Mouse (Mus musculus) left cerebral cortex, adult 6 months (tissue): ENCODE measurements around the gene Aym1. TPM values are rescaled to one million over a fixed set of nuclear protein-coding genes. Genes with fewer than 3 reads are reported as not detected.

ENCODE experiments used
- long read RNA-seq, 2 experiments: library from polyadenylated mRNA; unstranded; transcript quantifications; one replicate each; pipeline ENCODE4 v2.0.0; 2019 to 2020
- polyA plus RNA-seq: library from polyadenylated mRNA; unstranded; fragments of <200 nt; fragmentation: Nextera tagmentation; gene quantifications from 2 replicates; pipeline ENCODE4 v1.2.3, GENCODE M21; 2021

Aym1 gene
- polyA plus RNA-seq = not detected in 2 replicates
- long read RNA-seq, experiment 1 = 0 reads
- long read RNA-seq, experiment 2 = 0 reads

GRCm38 (mm10) chr5:113357186-113357585, at the start of gene Aym1:
TSS of gene Aym1 (plus strand) at chr5:113357294.

GRCm38 (mm10) chr5:113310377-113311003, 46.6 kb upstream of the Aym1 start, which contains the start of gene Sgsm1:
TSS of gene Sgsm1 (minus strand) at chr5:113310786.

Other genes with a start within 250 kb of the Aym1 start
- gene 2900026A02Rik, start 136.1 kb upstream of the Aym1 start, polyA plus RNA-seq = 6.4 and 7.8 TPM in 2 replicates
- gene Tmem211, start 130.4 kb upstream of the Aym1 start, polyA plus RNA-seq = not detected in 2 replicates
- gene Sgsm1, start 46.5 kb upstream of the Aym1 start, polyA plus RNA-seq = 17.9 and 22.0 TPM in 2 replicates
- gene Wscd2, start 133.0 kb downstream of the Aym1 start, polyA plus RNA-seq = 13.4 and 20.4 TPM in 2 replicates